Mouse (Mus musculus) cerebellum, postnatal 36 days (tissue): ENCODE data around the gene Olfr373.

ENCODE experiments used
- DNase-seq, 2 experiments: peaks; one replicate each; pipeline ENCODE4 v3.0.0; 2021 to 2022; ENCODE audit warnings: mixed read lengths in 2 of 2

Gene Olfr373

GRCm38 (mm10) chr8:72134756-72135445 is 51.9 kb downstream of the Olfr373 start, which contains the start of gene Tpm4:
Gene Tpm4 (plus strand): TSS chr8:72134975.
- DNase-seq, result peak; percentile 57 to 62

- DNase-seq, result peak in 1 of 2 experiments; percentile 19
These were observed 52.7 kb downstream of the Olfr373 start for GRCm38 (mm10) chr8:72135446-72136301.

- peak; percentile 37 to 38 for DNase-seq
These were observed 53.5 kb downstream of the Olfr373 start for GRCm38 (mm10) chr8:72136302-72136978.

GRCm38 (mm10) chr8:72137431-72137830 is 54.5 kb downstream of the Olfr373 start:
- no peak for DNase-seq

GRCm38 (mm10) chr8:72138456-72138855 is 55.5 kb downstream of the Olfr373 start:
- no peak for DNase-seq

- no peak for DNase-seq
These were observed 60.4 kb downstream of the Olfr373 start for GRCm38 (mm10) chr8:72143256-72143824.

- no peak for DNase-seq
These were observed 61.5 kb downstream of the Olfr373 start for GRCm38 (mm10) chr8:72144345-72144975.

GRCm38 (mm10) chr8:72145511-72145910 is 62.5 kb downstream of the Olfr373 start:
- DNase-seq, result no peak

- no peak for DNase-seq
These were observed 63.1 kb downstream of the Olfr373 start for GRCm38 (mm10) chr8:72146056-72146455.

GRCm38 (mm10) chr8:72146556-72146955 is 63.6 kb downstream of the Olfr373 start:
- DNase-seq, result no peak

GRCm38 (mm10) chr8:72147266-72147665 is 64.3 kb downstream of the Olfr373 start:
- no peak for DNase-seq

- no peak for DNase-seq
These were observed 66.1 kb downstream of the Olfr373 start for GRCm38 (mm10) chr8:72149056-72149455.

GRCm38 (mm10) chr8:72151418-72152078 is 68.6 kb downstream of the Olfr373 start:
- DNase-seq, result no peak
